Mouse (Mus musculus) frontal cortex, postnatal 14 days (tissue): ENCODE data around the gene Zfp341.

Experiments
- DNase-seq, 2 experiments: peaks; one replicate each; pipeline ENCODE4 v3.0.0; 2022; ENCODE audit warnings: low spot score in 2 of 2

The Zfp341 gene

DNA sequence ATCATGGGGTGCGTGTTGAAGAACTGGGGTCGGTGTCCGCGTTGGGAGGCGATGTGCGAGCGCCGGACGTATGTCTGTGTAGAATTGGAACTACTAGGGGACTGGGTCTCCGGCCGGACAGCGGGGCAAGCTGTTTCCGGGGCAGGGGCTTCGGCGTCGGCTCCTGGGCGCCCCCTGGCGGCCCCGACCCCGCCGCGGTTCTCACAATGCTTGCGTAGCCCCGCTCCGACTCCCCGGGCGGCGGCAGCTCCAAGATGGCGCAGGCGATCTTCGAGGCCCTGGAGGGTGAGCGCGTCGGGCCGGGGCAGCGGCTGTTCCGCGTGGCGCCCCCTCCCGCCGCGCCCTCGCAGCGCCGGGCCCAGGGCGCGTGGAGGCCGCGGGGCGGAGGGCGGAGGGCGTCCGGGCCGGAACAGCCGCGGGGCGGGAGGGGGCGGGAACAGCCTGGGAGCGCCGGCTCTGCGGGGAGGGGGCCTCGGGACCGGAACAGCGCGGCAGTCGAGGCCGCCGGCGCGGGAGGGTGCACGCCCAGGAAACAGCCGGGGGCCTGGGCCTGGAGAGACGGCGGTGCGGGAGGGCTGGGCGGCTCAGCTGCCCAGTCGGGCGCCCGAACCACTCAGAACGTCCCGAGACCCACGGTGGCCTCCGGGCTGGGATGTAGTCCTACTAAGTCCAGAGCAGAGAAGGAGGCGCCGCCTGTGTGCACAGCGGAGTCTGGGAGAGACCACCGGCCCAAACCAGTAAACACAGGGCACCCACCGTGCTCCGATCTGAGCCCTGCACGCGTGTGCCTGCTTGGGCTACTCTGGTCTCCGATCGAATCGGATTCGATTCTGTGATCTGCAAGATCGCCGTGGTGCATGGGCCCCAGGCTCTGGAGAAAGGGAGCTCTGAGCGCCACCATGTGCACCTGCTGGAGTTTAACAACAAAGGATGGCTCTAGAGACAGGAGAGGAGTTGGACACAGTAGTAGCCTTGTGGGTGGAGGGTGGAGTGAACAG lies at the start of gene Zfp341, which contains the start of gene 4930519P11Rik:
Gene Zfp341 (plus strand): TSS at position 180 of the 998 bp plus-strand sequence.
Gene 4930519P11Rik (minus strand): TSS at position 320 of the 998 bp plus-strand sequence.
- peak; percentile 80 to 82 for DNase-seq

DNA sequence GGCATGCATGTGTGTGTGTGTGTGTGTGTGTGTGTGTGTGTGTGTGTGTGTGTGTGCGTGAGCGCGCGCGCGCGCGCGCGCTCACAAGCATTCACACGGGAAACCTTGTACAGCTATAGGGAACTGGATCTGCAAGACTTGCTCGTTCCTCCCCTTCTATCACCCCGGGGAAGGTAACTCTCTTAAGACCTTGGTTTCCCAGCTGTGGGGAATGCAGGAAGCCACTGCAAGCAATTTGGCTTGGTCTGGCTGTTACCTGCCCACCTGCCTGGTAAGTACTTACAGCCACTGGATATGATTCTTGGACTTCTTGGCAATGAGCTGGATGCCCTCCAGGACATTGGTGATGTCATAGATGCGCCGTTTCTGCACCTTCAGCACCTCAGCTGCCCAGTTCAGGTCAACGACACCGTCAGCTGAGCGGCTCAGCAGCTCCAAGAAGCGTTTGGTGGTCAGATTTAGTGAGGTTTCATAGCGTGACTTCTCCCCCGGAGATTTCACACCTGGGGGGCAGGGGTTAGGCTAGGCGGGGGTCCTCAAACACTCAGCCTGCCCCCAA lies 49.4 kb upstream of the Zfp341 start:
- DNase-seq: no peak

DNA sequence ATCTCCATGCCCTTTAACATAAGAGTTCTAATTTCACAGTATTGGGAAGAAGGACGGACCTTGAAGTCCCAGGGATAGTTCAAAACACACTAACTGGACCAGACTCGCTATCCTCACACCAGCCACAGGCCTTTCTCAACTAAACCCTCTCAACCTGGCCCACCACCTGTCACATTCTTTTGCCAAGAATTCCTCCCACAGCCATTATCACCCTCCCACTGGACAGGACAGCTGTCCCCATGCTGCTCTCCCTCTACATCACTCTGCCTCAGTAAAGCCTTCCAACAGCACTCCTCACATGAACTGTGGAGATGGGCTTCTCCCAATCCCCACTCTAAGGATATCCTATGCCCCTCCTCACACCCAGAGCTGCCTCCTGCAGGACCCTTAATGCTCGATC lies 47.5 kb upstream of the Zfp341 start:
- DNase-seq: no peak

DNA sequence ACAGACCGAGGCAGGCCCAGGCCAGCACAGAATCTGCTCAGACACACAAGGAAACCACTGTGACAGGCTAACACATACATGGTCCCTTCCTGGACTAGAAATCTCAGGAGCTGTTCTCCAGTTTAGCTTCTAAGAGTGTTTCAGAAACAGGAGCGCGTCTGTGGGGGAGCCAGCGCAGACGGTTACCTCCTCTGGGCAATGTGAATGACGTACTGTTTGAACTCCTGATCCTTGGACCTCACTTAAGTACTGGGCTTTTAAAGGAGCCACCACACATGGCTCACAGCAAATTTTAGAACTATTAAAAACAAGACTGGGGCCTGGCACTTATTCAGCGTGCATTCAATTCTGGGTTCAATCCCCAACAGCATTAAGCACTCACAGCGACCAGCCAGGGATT lies 46.5 kb upstream of the Zfp341 start:
- DNase-seq: no peak

DNA sequence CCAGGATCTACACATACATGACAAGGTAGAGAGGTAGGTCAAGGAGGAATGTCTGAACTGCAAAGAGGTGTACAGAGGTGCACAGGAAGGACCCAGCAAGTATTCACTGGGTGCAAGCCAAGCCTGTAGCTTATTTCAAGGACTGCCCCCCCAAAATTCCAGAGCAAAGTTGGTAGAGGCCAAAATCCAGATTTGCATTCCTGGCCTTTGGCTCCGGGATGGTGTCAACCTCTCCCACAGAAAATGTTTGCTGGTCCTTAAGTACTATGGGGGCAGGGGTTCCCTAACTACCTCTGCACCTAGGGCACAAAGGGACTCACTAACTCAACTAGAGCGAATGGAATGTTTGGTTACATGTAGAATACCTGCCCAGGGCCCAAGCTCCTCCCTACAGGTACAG lies 45.3 kb upstream of the Zfp341 start:
- DNase-seq: no peak

DNA sequence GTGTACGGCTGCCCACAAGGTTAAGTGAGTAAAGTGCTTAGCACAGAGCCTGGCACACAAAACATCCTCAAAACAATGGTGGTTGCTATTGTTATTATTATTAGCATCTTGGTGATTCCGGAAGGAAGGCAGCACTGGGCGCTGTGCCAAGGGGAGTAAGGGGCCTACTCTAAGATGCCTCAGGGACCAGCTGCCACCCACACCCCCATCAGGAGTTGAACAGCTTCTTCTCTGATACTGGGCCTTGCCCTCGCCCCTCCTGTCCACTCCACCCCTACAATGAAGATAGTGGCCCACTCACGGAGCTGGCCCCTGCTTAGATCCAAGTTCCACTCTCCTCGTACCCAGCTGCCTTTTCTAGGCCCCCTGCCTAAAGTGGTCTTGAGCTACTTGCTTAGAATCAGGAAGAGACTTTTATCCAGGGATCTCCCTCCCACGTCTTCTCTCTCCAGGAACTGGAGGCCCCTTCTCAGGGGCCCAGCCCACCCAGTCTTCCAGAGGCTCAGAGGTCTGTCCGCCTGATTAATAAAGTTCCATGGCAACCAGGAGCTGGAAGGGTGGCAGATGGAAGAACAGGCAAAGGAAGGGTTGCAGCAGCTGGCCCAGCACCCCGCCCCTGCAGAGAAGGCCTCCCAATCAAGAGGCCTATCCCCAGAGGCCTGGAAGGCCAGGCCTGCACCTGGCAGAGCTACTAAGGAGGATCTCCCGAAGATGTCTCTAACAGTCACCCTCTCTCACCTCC lies 44.6 kb upstream of the Zfp341 start:
- DNase-seq: no peak

DNA sequence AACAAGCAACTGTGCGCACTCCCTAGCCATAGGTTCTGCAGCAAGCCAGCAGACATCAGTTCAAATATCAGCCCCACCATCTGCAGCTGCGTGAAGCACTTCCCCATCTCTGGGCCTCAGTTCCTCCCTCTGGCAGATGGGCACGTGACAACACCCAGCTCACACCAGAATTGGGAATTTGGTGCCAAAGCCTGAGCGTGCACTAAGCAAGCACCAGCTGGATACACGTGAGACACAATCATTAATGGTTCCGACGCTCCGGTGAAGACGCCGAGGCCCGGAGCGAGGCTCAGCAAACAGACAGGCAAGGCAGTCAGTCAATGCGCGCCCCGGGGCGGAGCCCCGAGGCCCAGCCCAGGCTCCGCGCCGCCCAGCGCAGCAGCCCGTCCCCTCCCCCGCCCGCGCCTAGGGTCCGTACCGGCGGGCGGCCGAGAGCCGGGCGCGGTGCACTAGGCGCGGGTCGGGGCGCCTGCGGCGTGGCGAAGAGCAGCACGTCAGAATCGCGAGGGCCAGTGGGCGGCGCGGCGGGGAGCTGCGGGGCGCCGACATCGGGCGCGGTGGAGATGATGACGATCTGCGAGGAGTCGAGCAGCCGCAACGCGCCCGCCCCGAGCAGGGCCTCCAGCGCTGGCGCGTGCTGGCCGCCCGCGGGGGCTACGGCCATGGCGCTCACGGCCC lies 43.9 kb upstream of the Zfp341 start:
- peak in 1 of 2 experiments; percentile 55 for DNase-seq

DNA sequence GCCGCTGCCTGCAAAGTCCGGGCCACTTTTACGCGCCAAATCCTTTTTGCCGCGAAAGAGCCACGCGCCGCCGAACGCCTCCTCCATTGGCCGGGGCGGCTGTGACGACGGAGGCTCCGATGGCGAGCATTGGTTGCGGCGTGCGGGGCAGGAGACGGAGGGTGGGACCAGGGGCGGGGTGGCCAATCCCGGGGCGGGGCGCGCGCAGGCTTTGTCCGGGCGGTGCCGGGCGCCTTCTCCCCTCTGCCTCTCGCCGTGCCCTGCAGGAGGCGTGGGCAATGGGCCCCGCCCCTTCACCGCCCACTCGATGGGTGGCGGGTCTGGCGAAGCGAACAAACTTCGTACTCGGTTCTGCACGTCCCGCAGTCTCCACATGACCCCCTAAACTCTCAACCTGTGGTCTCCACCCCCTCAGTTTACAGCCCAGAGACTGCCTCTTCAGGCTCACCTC lies 43.2 kb upstream of the Zfp341 start, which contains the start of gene E2f1:
Gene E2f1 (minus strand): TSS at position 57 of the 451 bp plus-strand sequence.
- peak; percentile 80 to 89 for DNase-seq

DNA sequence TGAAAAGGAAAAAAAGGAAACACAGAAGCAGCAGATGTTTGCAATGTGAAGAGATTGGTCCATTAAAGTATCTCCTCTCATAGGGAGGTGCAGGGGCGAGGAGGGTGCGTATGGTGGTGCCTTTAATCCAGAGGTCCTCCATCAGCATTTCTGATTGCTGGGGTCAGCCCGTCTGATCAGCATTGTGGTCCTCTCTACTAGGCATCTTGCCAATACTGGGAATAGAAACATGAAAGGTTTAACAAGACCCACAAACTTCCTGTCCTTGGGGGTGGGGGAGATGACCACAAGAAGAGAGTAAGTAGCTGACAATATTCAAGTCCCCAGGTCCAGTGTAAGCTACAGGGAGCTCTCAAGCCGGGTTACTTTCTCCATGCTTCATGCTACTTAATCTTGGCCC lies 42.4 kb upstream of the Zfp341 start:
- DNase-seq: no peak

DNA sequence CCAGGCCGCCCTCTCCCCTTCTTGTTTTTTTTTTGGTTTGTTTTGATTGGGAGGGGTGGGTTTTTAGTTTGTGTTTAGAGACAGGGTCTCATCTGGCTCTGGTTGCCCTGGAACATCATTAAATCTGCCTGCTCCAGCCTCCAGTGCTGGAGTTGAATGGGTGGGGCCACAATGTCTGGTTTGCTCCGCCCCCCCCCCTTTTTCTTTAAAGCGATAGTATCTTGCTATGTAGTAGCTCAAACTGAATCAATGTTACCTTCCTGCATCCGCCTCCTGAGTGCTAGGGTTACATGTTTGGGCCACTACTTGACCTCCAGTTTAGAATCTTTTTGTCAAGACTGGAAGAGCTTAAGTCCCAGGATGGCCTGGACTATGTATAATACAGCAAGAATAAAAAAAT lies 41.8 kb upstream of the Zfp341 start:
- DNase-seq: no peak

DNA sequence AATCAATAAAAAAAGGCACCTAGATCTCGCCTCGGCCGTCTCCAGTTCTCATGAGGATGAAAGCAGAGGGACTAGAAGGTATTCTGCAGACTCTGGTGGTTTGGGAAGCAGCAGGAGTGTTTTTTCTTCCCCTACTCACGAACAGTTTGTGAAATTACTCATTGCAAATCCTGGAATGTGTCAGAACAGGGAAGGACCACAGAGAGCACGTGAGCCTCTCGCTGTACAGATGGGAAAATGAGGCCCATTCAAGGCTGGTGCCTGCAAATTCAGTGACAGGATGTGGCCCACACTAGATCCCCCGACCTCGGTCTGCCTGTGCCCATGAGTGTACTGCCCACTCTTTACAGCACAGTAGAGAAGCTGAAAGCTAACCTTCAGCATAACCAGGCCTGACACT lies 41.1 kb upstream of the Zfp341 start:
- DNase-seq: no peak

DNA sequence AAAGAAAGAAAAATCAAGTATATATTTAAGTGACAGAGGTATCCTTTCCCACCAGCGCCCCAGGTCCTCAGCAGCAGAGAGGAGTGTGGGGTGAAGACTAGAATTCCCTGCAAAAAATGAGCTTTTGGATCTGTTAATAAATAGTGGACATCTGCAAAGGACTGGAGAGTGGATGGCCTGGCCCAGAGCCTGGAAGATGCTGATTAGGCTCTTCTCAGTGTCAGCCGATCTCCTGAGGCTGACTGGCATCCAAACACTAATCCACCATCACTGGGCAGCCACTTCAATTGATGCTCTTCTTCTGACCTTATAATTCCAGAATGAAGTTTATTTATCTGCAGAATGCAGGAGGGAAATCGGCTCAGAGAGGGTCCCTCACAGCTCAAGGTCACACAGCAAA lies 40.1 kb upstream of the Zfp341 start:
- DNase-seq: no peak

DNA sequence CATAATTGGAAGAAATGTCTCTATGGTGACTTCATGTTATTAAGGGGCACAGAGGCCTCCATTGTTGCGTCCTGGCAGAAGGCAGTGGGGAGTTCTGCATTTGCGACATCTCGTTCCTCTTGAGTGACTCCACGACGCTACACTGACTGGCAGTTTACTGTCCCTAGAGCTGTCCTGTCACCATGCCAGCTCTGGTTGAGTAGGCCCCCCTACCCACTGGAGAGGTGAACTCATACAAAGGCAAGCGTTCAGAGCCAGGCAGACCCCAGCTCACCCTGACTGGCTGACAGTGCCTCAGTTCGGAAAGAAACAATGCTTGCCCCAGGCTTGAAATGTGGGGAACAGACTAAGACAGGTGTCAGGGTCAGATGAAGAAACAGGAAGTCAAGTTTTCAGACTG lies 38.8 kb upstream of the Zfp341 start:
- DNase-seq: no peak

DNA sequence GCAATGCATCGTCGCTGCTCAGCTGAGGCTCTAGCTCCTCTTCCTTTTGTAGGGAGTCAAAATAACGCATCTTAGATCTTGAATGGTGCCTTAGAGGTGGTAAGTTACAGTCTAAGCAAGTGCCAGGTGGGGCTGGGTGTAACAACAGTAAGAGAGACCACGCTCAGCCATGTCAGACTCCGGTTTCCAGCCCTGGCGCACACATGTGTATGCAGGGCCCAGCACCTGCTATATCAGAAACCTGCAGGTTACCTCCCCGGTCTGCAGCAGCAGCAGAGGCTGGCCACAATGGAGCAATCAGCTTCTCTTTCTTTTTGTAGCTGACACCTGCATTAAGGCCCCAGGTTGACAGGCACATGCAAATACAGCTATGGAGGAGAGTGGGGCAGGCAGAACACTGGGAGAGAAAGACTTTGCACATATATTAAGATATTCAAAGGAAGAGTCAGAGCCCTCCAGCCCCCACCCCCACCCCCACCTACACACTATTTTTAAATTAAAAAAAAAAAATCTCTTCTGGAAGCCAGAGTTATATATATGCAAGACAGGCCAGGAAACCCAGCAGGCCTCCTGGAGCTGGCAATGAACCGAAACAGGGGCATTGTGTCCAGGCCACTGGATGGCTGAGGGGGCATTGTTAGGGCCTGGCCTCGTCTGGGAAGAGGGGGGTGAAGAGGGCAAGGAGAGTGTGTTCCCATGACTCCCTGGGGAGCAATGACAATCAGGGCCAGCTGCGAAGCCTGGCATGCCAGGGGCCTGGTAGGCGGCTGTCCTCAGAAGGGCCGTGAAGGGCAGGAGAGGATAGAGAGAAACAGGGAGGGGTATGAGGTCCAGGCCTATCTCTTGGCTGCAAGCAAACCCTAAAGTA lies 36.0 kb upstream of the Zfp341 start:
- no peak for DNase-seq

DNA sequence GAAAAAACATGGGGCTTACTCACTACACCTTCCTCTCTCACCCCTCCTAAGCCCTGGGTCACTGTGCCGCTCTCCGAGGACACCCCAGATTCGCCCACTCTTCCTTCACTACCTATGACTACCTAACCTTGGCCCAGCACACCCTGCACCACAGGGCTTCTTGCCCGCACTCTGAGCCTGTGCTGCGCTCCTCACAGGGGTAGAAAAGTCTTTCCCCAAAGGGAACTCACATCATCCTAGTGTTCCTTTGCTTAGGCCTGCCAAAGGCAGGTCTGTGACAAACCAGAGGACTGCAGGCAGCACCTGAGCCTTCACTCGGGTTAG lies 35.4 kb upstream of the Zfp341 start:
- DNase-seq: no peak

DNA sequence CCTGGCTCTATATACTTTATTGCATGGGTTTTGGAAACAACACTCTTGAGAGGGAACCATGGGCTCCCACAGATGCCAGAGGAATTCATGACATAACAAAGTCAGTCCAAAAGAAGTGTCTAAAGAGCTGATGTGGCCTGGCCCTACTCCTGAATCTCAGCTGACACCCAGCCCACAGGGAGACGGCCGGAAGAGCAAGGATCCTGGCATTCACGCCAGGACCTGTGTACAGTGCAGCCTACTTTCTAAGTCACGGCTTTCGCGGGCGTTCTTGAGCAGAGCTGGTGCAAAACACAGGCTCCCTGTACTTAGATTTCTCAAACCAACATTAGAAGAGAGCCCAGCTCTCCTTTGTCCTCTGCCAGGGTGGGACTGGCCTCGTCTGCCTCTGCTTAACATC lies 32.5 kb upstream of the Zfp341 start:
- no peak for DNase-seq

DNA sequence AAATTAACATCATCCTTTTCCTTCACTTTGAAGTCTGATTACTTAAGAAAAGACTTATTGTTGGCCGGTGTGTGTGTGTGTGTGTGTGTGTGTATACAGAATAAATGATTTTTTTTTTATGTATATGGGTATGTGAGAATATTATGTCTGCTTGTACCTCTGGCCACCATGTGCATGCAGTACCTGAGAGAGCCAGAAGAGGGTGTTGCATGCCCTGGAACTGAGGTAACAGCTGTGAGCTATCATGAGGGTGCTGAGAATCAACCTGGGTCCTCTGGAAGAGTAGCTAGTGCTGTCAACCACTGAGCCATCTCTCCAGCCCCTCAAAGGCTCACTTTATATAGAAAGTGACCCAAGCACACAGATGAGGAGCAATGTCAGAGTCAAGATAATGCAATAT lies 31.7 kb upstream of the Zfp341 start:
- DNase-seq: no peak

DNA sequence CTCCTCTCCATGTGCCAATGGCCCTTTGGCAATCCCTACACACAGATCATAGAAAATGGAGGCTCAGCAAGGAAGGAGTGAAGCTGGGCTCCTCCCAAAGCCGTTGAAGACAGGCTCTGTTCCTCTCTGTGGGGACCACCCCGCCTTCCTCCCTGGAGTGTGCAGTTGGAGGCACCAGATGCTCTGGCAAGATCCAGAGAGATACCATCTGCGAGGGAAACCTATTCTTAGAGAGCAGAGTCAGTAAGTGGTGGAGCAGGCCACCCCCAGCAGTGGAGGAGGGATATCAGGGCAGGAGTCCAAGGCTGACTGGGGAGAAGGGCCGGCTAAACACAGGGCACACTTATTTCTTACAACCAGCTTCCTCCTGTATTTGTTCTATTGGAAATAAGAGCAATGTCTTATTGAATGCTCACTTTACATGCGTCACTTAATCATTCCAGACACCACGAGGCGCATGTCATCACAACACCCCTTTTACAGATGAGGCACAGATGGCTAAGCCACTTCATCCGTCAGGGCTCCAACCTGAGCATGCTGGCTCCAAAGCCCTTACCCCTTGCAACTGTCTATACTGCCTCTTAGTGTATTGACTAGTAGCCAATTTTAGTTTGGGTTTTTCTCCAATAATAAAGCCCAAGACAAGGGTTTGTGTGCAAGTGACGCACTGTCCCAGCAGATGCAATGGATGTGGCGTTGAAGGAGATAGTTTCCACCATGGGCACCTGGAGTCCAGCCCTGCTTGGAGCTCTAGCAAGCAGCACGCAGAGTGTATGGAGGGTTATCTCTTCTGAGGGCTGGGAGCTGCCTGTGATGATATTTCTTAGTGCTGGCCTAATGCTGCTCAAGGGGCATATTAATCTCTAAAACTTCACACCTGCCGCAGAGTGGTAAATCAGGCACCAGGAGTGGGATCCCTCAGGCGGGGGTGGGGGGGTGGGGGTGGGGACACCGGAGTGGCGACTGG lies 28.9 kb upstream of the Zfp341 start:
- peak; percentile 86 to 88 for DNase-seq

DNA sequence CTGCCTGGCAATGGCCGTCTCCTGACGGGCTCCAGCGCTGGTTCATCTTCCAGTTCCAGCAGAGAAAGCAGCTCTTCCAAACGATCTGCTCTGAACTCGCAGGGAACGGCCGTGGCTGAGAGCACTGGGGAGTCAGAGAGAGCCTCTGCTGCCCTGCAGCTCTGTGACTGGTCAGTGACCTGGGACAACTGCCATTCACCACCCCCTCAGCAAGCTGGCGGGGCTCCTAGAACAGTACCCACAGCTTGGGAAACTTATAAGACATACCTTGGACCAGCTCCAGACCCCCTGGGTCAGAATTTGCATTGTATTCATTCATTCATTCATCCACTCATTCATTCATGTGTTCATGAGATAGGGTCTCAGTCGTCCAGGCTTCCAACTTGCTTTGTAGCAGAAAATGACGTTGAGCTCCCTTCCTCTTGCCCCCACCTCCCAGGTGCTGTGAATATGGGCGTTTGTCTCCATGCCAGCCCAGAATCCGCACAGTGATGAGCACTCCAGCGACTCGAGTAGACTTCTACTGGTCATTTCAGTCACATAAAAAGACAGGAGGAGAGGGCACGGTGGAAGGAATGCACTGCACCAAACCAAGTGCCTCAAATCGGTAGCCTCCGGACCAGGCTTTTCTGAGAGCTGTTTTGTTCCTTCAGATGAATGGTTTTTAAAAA lies 28.0 kb upstream of the Zfp341 start:
- DNase-seq: no peak
